Mouse (Mus musculus) bone marrow macrophage, adult 2 months (primary cell): ENCODE measurements around the gene Homer3.

ENCODE experiments used
- CTCF ChIP-seq: IDR thresholded peaks from 2 replicates; pipeline ENCODE4 v1.5.1; 2012; ENCODE audit warnings: low read depth, mild to moderate bottlenecking, low read length, moderate library complexity
- POLR2A ChIP-seq: IDR thresholded peaks from 2 replicates; pipeline ENCODE4 v1.6.1; 2012; ENCODE audit warnings: mild to moderate bottlenecking, low read depth, low read length, borderline replicate concordance

DNA sequence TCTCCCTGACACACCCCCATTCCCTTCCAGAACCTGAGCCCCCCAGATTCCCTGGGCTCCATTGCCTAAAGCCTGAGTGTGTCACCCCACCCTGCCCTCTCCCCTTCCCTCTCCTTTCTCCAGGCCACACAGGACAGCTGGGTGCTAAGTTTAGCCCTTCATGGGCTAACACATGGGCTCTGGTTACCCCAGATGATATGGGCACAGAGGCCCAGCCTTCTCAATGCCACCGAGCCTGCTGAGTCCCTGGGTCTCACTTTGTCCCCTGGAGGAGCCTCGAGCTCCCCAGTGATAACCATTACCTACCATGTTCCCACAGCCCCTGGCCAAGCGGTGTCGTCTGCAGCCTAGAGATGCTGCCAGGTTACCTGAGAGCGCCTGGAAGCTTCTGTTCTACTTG, 35.2 kb downstream of the Homer3 start:
- TF ChIP-seq POLR2A (no peak), CTCF (no peak)
